Mouse (Mus musculus) Muller cell, postnatal 12 days (primary cell): ENCODE data around the gene Bcl2a1b.
"Not testable (repeated sequence)": the region's sequence is repeated elsewhere in the genome, so short reads cannot be mapped to it uniquely, and the experiment has no call there.

Source experiments
- DNase-seq: peaks from one replicate; pipeline ENCODE4 v3.0.0-alpha.2; 2015; ENCODE audit errors: inconsistent ontology term

Gene Bcl2a1b

GRCm38 (mm10) chr9:89240516-89241019 is 41.6 kb downstream of the Bcl2a1b start:
- not testable (repeated sequence) for DNase-seq

GRCm38 (mm10) chr9:89253400-89253799 is 54.4 kb downstream of the Bcl2a1b start:
- no peak for DNase-seq

- DNase-seq = no peak
These were observed 57.7 kb downstream of the Bcl2a1b start for GRCm38 (mm10) chr9:89256556-89257335.
